Mouse (Mus musculus): ENCODE measurements at regions not wholly inside any gene's neighbourhood (a gene's known extent, or its start where the extent isn't known, plus 50 kb on each side); places are given as distances from the start of the nearest gene placed in this dataset.

DNA sequence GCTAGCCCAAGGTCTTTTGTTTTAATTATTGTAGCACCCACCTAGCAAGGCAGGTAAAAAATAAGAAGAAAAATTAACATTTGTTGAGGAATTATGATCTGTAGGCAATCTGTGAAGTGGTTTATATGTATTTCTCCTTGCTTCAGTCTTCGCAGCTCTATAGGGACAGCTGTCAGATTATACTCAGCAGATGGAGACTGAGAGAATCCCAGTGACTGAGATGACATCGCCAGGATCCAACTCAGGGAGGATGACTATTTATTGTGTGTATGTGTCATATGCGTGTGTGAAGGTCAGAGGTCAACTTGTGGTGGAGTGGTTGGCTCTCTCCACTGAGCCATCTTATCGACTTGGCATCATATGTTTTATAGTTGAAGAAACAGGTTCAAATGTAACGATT, 362.0 kb upstream of the Chd6 start:
- Histone ChIP-seq H3K4me3 (ENCODE audit: low read depth, low read length) (no peak overlapping the region), H3K9ac (ENCODE audit: low read depth, low read length) (no peak overlapping the region), H3K27me3 (replicated peaks; ENCODE audit: control insufficient read depth, insufficient read depth, low read length) (no peaks in the 10 kb centered on the region), H3K36me3 (ENCODE audit: control insufficient read depth, insufficient read depth, low read length) (no peaks in the 10 kb centered on the region), H3K9me3 (ENCODE audit: control insufficient read depth, low read length) (no peaks in the 10 kb centered on the region), H3K4me2 (no peak overlapping the region), H3K4me1 (replicated peaks; ENCODE audit: control insufficient read depth, insufficient read depth, low read length) (no peaks in the 10 kb centered on the region), H3K27ac (ENCODE audit: low read depth, low read length) (no peak overlapping the region)
- ATAC-seq (replicated peaks; ENCODE audit: low FRiP score) = no peak
- DNase-seq (ENCODE audit: low spot score) = no peak
- 75% methylated on average over 5 of the region's 5 CpGs for whole genome bisulfite sequencing

DNA sequence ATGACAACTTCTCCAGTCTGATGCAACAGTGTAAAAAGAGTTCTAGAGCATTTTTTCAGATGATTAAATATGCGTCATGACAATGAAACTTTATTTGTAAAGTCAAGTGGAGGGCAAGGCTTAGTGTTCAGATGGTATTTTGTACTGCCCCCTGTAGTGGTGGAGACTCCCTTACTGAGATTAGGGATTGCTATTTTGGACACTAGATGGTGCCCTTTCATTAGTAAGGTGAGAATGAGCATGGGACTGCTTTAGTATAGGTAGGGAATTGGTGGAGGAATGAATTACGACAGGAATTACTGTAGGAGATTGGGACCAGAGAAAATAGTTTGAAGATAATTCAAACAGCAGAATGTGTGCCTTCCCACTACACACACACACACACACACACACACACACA, 361.1 kb upstream of the Chd6 start:
- no peaks in the 10 kb centered on the region for H3K9me3 ChIP-seq (ENCODE audit: control insufficient read depth, low read length)
- no peak overlapping the region for H3K4me3 ChIP-seq (ENCODE audit: low read depth, low read length)
- H3K4me2 ChIP-seq = no peak overlapping the region
- no peaks in the 10 kb centered on the region for H3K36me3 ChIP-seq (ENCODE audit: control insufficient read depth, insufficient read depth, low read length)
- ATAC-seq (replicated peaks; ENCODE audit: low FRiP score) (no peak), DNase-seq (ENCODE audit: low spot score) (no peak)
- no peak overlapping the region for H3K27ac ChIP-seq (ENCODE audit: low read depth, low read length)
- no peaks in the 10 kb centered on the region for H3K4me1 ChIP-seq (replicated peaks; ENCODE audit: control insufficient read depth, insufficient read depth, low read length)
- WGBS = 25% methylated on average over 2 of the region's 2 CpGs
- H3K9ac ChIP-seq (ENCODE audit: low read depth, low read length) = no peak overlapping the region
- no peaks in the 10 kb centered on the region for H3K27me3 ChIP-seq (replicated peaks; ENCODE audit: control insufficient read depth, insufficient read depth, low read length)

DNA sequence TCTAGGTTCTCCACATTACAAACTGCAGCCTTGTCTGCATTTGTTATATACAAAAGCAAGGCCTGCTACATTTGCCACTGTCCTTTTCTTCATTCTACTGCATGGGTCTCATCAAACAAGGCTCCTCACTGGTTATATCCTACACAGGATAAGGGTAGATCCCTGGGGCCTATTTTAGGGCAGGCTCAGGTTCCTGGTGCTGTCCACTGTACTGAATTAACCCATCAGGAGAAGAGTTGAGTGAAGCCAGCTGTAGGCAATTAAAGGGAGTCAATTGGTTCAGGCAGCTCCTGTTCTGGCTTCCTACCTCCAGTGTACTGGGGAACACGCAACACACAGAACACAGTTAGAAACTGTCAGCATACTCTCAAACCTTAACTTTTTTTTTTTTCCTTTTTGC, 358.2 kb upstream of the Chd6 start:
- no peak overlapping the region for H3K4me2 ChIP-seq
- no peaks in the 10 kb centered on the region for H3K9me3 ChIP-seq (ENCODE audit: control insufficient read depth, low read length)
- no peak for DNase-seq (ENCODE audit: low spot score)
- H3K36me3 ChIP-seq (ENCODE audit: control insufficient read depth, insufficient read depth, low read length) = no peaks in the 10 kb centered on the region
- no peaks in the 10 kb centered on the region for H3K4me1 ChIP-seq (replicated peaks; ENCODE audit: control insufficient read depth, insufficient read depth, low read length)
- no peak overlapping the region for H3K27ac ChIP-seq (ENCODE audit: low read depth, low read length)
- no peak for ATAC-seq (replicated peaks; ENCODE audit: low FRiP score)
- H3K9ac ChIP-seq (ENCODE audit: low read depth, low read length) = no peak overlapping the region
- WGBS = 82% methylated on average over 1 of the region's 1 CpGs
- H3K27me3 ChIP-seq (replicated peaks; ENCODE audit: control insufficient read depth, insufficient read depth, low read length) = no peaks in the 10 kb centered on the region
- no peak overlapping the region for H3K4me3 ChIP-seq (ENCODE audit: low read depth, low read length)

DNA sequence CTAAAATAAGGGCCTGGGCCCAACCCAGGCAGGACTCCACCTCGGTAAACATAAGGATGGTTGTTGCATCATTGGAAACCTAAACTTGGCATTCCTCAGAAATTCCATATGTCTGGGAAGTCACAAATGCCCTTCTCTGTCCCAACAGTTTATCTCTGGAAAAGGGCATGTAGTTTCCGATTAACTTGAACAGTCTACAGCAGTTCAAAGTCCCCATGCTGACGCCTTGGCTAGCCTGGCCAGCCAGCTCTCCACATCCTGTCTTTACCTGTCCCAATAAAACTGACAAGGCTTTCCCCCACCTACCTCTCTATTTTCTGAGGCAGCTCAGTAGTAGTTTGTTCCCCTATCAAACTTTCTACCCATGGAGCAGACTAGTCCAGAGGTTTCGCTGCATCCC, 351.7 kb upstream of the Chd6 start:
- no peaks in the 10 kb centered on the region for H3K27me3 ChIP-seq (replicated peaks; ENCODE audit: control insufficient read depth, insufficient read depth, low read length)
- no peak for DNase-seq (ENCODE audit: low spot score)
- 79% methylated on average over 4 of the region's 4 CpGs for WGBS
- no peaks in the 10 kb centered on the region for H3K9me3 ChIP-seq (ENCODE audit: control insufficient read depth, low read length)
- no peak overlapping the region for H3K27ac ChIP-seq (ENCODE audit: low read depth, low read length)
- H3K4me3 ChIP-seq (ENCODE audit: low read depth, low read length) = no peak overlapping the region
- no peaks in the 10 kb centered on the region for H3K4me1 ChIP-seq (replicated peaks; ENCODE audit: control insufficient read depth, insufficient read depth, low read length)
- no peaks in the 10 kb centered on the region for H3K36me3 ChIP-seq (ENCODE audit: control insufficient read depth, insufficient read depth, low read length)
- H3K4me2 ChIP-seq = no peak overlapping the region
- no peak overlapping the region for H3K9ac ChIP-seq (ENCODE audit: low read depth, low read length)
- no peak for ATAC-seq (replicated peaks; ENCODE audit: low FRiP score)

DNA sequence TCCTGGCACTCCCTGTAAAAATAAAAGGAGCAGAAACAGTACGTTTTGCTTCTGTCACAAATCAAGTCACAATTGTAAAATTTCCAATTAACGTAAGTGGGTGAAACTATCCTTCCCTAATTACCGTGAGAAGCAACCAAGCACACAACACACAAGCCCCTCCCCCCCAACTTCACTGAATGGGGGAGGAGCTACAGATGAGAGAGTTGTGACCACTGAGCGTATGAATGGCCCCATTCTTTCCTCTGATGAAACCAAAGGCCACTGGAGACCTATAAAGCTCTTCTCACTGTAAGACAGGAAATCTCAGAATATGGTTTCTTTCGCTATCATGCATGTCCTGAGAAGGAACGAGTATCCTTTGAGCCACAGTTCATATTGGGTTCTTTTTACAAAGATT, 345.6 kb upstream of the Chd6 start:
- Histone ChIP-seq H3K36me3 (ENCODE audit: control insufficient read depth, insufficient read depth, low read length) (no peaks in the 10 kb centered on the region), H3K4me1 (replicated peaks; ENCODE audit: control insufficient read depth, insufficient read depth, low read length) (no peaks in the 10 kb centered on the region), H3K27me3 (replicated peaks; ENCODE audit: control insufficient read depth, insufficient read depth, low read length) (no peaks in the 10 kb centered on the region), H3K9me3 (ENCODE audit: control insufficient read depth, low read length) (no peaks in the 10 kb centered on the region), H3K4me3 (ENCODE audit: low read depth, low read length) (no peak overlapping the region), H3K4me2 (no peak overlapping the region), H3K9ac (ENCODE audit: low read depth, low read length) (no peak overlapping the region), H3K27ac (ENCODE audit: low read depth, low read length) (no peak overlapping the region)
- 72% methylated on average over 6 of the region's 6 CpGs for WGBS
- ATAC-seq (replicated peaks; ENCODE audit: low FRiP score) (no peak), DNase-seq (ENCODE audit: low spot score) (no peak)

DNA sequence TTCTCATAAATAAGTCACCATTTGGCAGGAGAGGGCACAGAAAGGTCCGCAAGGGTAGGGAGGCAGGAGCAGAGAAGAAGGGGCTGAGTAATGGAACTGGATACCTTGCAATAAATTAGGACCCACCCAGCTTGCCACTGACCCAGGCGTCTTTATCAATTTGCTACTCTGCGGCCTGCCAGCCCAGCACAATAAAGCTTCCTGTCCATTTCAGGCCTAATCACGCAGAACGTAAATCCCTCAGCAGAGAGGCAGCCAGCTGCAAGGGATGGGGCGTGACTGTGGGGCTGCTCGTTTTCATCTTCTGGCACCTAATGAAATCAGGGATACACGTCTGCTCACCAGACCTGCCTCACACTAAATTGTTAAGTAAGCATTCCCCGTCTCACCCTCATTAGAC, 324.9 kb upstream of the Chd6 start:
- no peak for ATAC-seq (replicated peaks; ENCODE audit: low FRiP score)
- Histone ChIP-seq H3K9ac (ENCODE audit: low read depth, low read length) (no peak overlapping the region), H3K4me3 (ENCODE audit: low read depth, low read length) (no peak overlapping the region), H3K4me1 (replicated peaks; ENCODE audit: control insufficient read depth, insufficient read depth, low read length) (no peaks in the 10 kb centered on the region), H3K27me3 (replicated peaks; ENCODE audit: control insufficient read depth, insufficient read depth, low read length) (no peaks in the 10 kb centered on the region), H3K27ac (ENCODE audit: low read depth, low read length) (no peak overlapping the region), H3K36me3 (ENCODE audit: control insufficient read depth, insufficient read depth, low read length) (no peaks in the 10 kb centered on the region), H3K9me3 (ENCODE audit: control insufficient read depth, low read length) (no peaks in the 10 kb centered on the region), H3K4me2 (no peak overlapping the region)
- WGBS = 61% methylated on average over 9 of the region's 9 CpGs
- DNase-seq (ENCODE audit: low spot score) = no peak

DNA sequence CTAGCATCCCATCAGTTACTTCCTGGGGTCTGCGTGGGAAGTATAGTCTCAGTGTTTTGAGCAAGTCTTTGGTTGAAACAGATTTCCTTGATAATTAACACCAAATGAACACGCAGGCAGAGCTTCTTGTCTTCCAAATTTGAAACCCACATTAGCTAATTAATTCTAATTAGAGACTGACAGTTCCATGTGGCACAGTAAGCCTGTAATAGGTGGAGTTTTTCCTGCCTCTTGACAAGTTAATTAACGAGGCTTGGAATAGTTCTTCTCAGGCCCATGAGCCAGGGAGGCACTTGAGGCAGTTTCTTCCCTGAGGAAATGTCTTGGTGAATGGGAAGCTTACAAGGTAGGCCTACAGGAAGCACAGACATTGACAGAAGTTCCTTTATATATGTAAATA, 320.4 kb upstream of the Chd6 start:
- no peak overlapping the region for H3K9ac ChIP-seq (ENCODE audit: low read depth, low read length)
- no peaks in the 10 kb centered on the region for H3K27me3 ChIP-seq (replicated peaks; ENCODE audit: control insufficient read depth, insufficient read depth, low read length)
- H3K36me3 ChIP-seq (ENCODE audit: control insufficient read depth, insufficient read depth, low read length) = no peaks in the 10 kb centered on the region
- no peak overlapping the region for H3K4me2 ChIP-seq
- no peaks in the 10 kb centered on the region for H3K9me3 ChIP-seq (ENCODE audit: control insufficient read depth, low read length)
- WGBS = 49% methylated on average over 3 of the region's 3 CpGs
- H3K4me3 ChIP-seq (ENCODE audit: low read depth, low read length) = no peak overlapping the region
- no peak for ATAC-seq (replicated peaks; ENCODE audit: low FRiP score)
- DNase-seq (ENCODE audit: low spot score) = no peak
- H3K27ac ChIP-seq (ENCODE audit: low read depth, low read length) = no peak overlapping the region
- H3K4me1 ChIP-seq (replicated peaks; ENCODE audit: control insufficient read depth, insufficient read depth, low read length) = no peaks in the 10 kb centered on the region

DNA sequence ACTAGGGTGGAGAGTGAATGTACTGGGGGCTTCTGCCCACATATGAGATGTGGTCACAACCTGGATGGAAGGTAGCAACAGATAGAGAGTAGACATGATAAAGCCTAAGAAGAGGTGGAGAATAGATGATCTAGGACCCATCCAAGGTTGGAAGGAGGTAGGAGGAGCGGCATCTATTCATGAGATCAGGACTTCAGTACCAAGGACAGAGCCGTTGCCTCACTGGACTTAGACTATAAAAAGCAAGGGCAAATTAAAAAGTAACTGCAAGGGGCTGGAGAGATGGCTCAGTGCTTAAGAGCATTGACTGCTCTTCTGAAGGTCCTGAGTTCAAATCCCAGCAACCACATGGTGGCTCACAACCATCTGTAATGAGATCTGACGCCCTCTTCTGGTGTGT, 316.7 kb upstream of the Chd6 start:
- no peaks in the 10 kb centered on the region for H3K36me3 ChIP-seq (ENCODE audit: control insufficient read depth, insufficient read depth, low read length)
- H3K9me3 ChIP-seq (ENCODE audit: control insufficient read depth, low read length) = no peaks in the 10 kb centered on the region
- H3K4me1 ChIP-seq (replicated peaks; ENCODE audit: control insufficient read depth, insufficient read depth, low read length) = no peaks in the 10 kb centered on the region
- DNase-seq (ENCODE audit: low spot score) = no peak
- 44% methylated on average over 3 of the region's 3 CpGs for WGBS
- H3K9ac ChIP-seq (ENCODE audit: low read depth, low read length) = no peak overlapping the region
- H3K27ac ChIP-seq (ENCODE audit: low read depth, low read length) = no peak overlapping the region
- H3K4me3 ChIP-seq (ENCODE audit: low read depth, low read length) = no peak overlapping the region
- no peak for ATAC-seq (replicated peaks; ENCODE audit: low FRiP score)
- H3K4me2 ChIP-seq = no peak overlapping the region
- no peaks in the 10 kb centered on the region for H3K27me3 ChIP-seq (replicated peaks; ENCODE audit: control insufficient read depth, insufficient read depth, low read length)

DNA sequence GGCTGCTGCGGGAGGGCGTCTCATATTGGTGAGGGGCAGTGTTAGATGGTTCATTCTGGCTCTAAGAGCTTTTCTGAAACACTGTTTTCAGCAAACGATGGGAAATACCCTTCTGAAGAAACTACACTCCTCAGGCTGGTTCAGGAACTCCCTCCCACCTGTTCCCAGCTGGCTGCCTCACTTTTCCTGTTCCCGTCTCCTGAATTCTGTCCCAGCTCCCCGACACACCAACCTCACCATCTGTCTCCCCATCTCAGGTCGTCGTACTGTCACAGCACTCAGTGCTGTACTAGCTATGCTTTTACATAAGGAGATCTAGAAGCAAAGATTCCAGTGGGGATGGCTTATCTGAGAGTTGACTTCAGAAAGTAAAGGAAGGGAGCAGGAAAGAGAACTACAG, 309.2 kb upstream of the Chd6 start:
- Histone ChIP-seq H3K4me2 (no peak overlapping the region), H3K9me3 (ENCODE audit: control insufficient read depth, low read length) (no peaks in the 10 kb centered on the region), H3K36me3 (ENCODE audit: control insufficient read depth, insufficient read depth, low read length) (no peaks in the 10 kb centered on the region), H3K9ac (ENCODE audit: low read depth, low read length) (no peak overlapping the region), H3K27me3 (replicated peaks; ENCODE audit: control insufficient read depth, insufficient read depth, low read length) (no peaks in the 10 kb centered on the region), H3K27ac (ENCODE audit: low read depth, low read length) (no peak overlapping the region), H3K4me3 (ENCODE audit: low read depth, low read length) (no peak overlapping the region), H3K4me1 (replicated peaks; ENCODE audit: control insufficient read depth, insufficient read depth, low read length) (no peaks in the 10 kb centered on the region)
- DNase-seq (ENCODE audit: low spot score) (no peak), ATAC-seq (replicated peaks; ENCODE audit: low FRiP score) (no peak)
- 73% methylated on average over 7 of the region's 7 CpGs for WGBS

Measured in liver, embryonic 11.5 days (tissue).